Mouse (Mus musculus) brown adipose tissue, adult 24 weeks (tissue): ENCODE measurements at regions not wholly inside any gene's neighbourhood (a gene's known extent, or its start where the extent isn't known, plus 50 kb on each side); places are given as distances from the start of the nearest gene placed in this dataset.
"Not testable (repeated sequence)": the region's sequence is repeated elsewhere in the genome, so short reads cannot be mapped to it uniquely, and the experiment has no call there.

ENCODE experiments used
- H3K27ac ChIP-seq: fragments of 200-500 bp; replicated peaks from 2 replicates; pipeline ENCODE4 v1.5.1; 2012; ENCODE audit warnings: low read depth, mild to moderate bottlenecking, low read length
- H3K4me1 ChIP-seq: fragments of 200-500 bp; 2 replicates; pipeline ENCODE4 v1.6.1; 2012; ENCODE audit warnings: low read length, mixed read lengths; ENCODE audit not compliant: control insufficient read depth, insufficient read depth, insufficient read length
- H3K4me3 ChIP-seq: fragments of 200-500 bp; 2 replicates; pipeline ENCODE4 v1.5.1; 2012; ENCODE audit warnings: low read depth, mild to moderate bottlenecking, low read length, moderate library complexity; ENCODE audit not compliant: insufficient read depth

DNA sequence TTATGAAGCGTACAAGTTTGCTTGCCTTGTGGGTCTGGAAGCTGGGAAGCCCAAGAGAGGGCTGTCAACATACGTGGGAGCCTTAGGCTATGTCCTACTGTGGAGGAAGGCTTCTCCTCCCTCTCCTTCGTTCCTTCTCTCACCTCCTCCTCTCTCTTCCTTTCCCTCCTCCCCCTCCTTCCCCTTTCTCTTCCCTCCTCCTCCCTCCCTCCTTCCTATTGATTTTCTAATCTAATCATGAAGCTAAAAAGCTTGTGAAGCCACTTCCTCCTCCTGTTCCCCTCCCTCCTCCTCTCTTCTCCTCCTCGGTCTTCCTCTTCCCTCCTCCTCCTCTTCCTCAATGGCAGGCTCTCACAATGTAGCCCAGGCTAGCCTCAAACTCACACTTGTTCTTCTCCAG is 91.7 kb upstream of the Med13l start:
- no peak overlapping the region for H3K4me3 ChIP-seq
- H3K4me1 ChIP-seq: peaks cover 8% of the 10 kb centered on the region
- H3K27ac ChIP-seq: no peak overlapping the region

DNA sequence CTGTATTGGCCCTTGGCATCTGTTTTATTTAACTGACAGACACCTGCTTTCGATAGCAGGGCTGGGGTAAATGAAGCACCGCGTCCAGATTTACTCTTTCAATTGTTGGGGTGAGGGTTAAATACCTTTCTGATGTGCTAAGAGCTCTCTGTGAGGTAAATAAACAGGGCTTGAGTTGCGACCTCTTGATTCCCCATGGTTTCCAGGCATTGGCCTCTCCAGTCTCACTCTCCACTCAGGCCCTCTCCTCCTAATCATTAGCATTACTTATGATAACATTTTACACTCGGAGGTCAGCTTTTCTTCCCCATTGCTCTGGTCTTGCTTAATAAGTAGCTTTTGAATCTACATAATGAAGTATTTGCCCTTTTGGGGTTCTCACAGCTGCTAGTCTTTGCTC is 88.9 kb upstream of the Med13l start:
- H3K4me3 ChIP-seq: no peak overlapping the region
- H3K27ac ChIP-seq: no peak overlapping the region
- peaks cover 5% of the 10 kb centered on the region; the same call in 1 of the 2 replicates for H3K4me1 ChIP-seq

DNA sequence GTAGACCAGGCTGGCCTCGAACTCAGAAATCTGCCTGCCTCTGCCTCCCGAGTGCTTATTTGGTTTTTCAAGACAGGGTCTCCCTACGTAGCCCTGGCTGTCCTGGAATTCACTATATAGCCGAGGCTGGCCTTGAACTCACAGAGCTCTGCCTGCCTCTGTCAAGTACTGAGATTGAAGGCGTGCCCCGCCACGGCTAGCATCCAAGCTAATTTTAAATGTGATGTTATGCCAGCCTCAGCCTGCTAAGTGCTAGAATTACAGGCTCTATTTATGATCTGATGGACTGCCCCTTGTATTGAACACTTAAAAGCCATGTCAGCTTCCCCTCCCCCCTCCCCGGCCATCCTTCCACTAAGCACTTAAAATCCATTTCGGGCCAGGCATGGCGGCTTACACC is 88.2 kb upstream of the Med13l start:
- peaks cover 7% of the 10 kb centered on the region; the same call in 1 of the 2 replicates for H3K4me1 ChIP-seq
- H3K27ac ChIP-seq: no peak overlapping the region
- no peak overlapping the region for H3K4me3 ChIP-seq

DNA sequence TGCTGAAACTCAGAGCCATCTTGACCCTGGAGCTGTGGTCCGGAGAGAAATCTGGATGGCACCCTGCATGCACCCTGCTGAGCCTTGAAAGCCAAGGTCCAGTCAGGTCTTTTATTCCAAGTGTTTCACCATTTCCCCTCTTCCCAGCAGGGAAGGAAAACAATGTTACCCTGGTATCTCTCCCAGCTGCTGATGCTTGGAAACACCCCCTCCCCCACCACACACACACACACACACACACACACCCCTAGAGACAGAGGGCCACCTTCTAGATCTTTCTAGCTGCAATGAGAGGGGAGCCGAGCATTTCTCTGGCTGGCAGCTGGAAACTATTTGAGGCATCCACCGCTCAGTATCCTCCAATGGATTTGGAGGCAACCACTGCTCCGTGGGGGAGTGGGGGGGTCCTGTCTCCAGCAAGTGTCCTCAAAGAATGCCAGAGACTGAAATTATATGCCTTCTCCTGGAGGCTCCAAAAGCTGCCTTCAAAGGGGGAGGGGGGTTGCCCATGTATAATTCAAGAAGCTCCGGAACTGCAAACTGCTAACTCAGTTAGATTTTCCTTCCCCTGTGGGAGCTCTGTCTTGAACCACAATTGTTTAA is 87.2 kb upstream of the Med13l start:
- Histone ChIP-seq H3K4me3 (no peak overlapping the region), H3K27ac (no peak overlapping the region), H3K4me1 (peaks cover 10% of the 10 kb centered on the region; the same call in 1 of the 2 replicates)

DNA sequence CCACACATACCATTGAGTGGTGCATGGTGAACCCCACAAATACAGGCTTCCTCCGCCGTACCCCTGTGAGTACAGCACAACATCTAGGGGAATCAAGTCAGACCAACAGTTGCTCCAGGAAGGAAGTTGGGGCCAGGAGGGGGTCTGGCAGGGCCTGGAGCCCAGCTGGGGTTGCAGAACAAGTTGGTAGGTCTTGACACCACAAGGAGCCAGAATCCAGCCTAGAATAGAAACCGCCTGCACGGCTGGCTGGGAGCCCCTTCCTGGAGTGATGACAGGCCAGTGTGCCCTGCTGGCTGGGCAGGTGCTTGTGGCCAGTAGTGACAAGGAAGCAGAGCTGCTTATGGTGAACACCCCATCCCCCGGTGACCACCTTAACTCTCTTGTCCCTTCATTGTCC is 83.9 kb upstream of the Med13l start:
- H3K4me3 ChIP-seq: no peak overlapping the region
- peaks cover 10% of the 10 kb centered on the region; the same call in 1 of the 2 replicates for H3K4me1 ChIP-seq
- H3K27ac ChIP-seq: no peak overlapping the region

DNA sequence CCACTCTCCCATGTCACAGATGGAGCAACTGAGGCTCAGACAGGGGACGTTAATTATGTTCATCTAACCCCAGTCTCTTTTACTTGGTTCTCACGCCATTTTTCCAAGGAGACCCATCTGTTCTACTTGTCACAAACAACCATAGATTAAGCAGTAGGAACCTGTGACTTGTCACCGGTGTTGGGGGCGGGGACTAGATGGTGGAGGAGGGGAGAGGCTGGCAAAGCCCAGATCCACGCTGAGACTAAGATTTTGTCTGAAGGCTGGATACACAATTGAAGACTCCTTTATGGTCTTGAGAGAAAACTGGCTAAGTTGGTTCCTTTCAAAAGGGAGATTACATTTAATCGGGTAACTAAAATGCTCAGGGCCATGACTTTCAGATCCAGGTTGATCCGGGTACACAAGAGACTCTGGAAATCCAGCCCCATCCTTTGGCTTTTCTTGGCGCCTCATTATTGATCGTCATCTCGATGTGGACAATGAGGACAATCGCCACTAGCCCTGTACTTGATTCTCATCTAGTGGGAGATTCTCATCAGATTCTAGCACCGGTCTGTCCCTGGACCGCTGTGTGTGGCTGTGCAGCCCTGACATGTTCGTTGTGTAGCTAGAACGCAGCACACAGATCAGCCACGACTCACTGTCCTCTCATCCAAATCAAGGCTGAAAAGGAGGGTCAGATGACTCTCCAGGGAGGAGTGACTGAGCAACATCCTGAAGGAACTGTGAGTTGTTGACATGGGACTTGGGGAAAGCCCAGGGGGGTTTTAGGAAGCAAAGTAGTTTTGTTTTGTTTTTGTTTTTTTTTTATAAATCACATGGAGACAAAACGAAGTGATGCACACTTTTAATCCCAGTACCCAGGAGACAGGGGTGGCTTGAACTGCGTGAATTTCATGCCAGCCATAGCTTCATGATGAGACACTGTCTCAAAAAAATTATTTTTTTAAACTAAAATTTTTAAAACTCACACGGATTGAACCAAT is 83.1 kb upstream of the Med13l start:
- H3K27ac ChIP-seq: peak overlapping the region; percentile 29
- H3K4me1 ChIP-seq: peaks cover 10% of the 10 kb centered on the region; the same call in 1 of the 2 replicates
- no peak overlapping the region for H3K4me3 ChIP-seq

DNA sequence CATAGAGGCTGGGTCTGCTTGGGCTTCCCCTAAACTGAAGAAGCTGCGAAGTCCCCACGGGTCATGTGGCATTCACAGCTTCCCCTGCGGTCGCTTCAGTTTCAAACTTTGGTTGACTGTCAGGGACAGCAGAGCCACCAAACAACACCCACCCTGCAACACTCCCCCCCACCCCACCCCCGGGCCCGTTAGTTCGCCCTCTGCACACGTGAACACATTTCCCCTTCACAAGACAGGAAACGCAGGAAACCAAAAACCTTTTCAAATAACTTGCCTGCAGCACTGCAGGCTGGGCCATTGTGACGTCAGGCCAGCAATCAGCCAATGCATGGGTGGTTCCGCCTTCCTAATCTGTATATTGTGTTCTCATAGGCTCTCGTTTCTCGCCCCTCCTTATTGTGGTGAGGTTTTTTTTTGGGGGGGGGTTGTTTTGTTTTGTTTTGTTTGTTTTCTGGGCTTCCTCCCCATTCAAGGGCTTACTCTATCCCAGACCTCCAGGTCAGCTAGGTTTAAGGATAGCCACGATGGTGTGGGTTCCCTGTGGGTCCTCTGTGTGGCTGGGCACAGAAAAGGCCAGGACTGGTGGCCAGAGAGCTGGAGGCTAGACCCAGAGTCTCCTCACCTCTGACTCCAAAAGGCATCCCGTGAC is 82.2 kb upstream of the Med13l start:
- H3K4me3 ChIP-seq: peak overlapping the region; percentile 38
- peaks cover 12% of the 10 kb centered on the region; the same call in 1 of the 2 replicates for H3K4me1 ChIP-seq
- peak overlapping the region; percentile 69 for H3K27ac ChIP-seq

DNA sequence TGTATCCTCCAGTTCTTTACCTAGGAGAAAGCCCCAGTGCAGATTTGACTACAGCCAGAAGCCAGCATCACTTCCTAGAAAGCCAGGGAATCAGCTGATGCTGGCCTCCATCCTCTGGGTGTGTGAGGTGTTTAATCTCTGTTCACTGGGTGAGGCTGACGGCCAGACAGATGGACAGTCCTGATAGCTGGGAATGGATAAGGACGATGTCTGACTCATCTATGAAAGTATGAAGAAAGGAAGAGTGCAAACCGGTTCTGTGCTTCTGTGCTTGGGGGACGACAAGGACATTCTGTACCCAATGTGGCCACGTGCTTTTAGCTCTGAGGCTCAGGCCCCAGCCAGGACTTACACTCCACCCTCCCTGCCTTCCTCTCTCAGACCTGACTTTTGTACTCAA is 80.5 kb upstream of the Med13l start:
- H3K4me1 ChIP-seq: peaks cover 16% of the 10 kb centered on the region

DNA sequence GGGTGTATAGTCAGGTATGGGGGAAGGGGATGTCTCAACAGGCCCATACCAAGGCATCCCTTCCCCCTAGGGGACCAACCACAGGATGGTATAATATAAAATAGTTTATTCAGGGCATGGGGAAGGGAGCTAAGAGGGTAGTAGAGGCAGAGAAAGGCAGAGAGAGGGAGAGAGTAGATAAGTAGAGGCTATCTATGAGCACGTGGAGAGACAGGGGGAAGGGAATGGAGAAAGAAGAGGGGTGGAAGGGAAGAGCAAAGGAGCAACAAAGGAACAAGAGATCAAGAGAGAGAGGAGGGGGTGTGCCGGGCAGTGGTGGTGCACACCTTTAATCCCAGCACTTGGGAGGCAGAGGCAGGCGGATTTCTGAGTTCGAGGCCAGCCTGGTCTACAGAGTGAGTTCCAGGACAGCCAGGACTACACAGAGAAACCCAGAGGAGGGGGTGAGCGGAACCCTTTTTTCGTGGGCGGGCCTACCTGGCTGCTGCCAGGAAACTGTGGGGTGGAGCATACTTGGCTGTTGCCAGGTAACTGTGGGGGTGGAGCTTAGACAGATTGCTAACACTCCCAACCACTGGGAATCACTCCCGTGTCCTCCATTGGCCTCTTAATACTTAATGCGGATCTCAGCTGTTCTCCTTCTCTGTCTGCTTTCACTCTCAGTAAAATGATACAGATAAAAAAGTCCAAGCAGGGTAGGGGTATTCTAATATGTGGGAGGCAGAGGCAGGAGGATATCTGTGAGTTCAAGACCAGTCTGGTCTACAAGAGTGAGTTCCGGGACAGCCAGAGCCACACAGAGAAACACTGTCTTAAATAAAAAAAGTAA is 79.3 kb upstream of the Med13l start:
- Histone ChIP-seq H3K4me1 (peaks cover 16% of the 10 kb centered on the region), H3K4me3 (no peak overlapping the region), H3K27ac (no peak overlapping the region)

More for the DNA sequence above, 80.5 kb upstream of the Med13l start:
- Histone ChIP-seq H3K27ac (peak overlapping the region; percentile 21; the same call in 1 of the 2 replicates), H3K4me3 (no peak overlapping the region)

DNA sequence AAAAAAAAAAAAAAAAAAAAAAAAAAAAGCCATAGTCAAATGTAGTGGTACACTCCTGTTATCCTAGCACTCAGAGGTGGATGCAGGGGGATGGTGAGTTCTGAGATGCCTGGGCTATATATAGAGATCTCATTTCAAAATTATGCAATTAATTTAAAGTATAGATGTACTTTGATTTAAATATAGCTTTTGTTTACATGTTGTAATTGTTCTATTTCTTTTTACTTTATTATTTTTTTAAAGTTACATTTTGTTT is 78.8 kb upstream of the Med13l start:
- Histone ChIP-seq H3K27ac (no peak overlapping the region), H3K4me3 (no peak overlapping the region), H3K4me1 (peaks cover 13% of the 10 kb centered on the region)

DNA sequence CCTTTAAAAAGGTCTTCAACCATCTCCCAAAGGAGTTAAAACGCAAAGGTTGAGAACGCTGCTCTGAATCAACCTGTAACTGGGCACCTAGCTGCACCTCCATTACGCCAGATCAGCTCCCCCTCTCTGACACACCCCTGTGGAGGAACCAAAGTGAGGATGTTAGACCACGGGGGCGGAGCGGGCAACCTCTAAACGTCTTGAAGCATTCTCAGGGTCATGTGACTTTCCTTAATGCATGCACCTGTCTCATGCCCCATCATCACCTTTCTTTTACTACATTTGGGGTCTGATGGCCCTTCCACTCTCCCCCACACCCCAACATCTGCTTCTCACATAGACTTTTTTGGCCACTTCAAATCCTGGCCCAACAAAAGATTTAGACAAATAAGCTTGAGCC is 77.9 kb upstream of the Med13l start:
- no peak overlapping the region for H3K4me3 ChIP-seq
- peaks cover 7% of the 10 kb centered on the region for H3K4me1 ChIP-seq
- H3K27ac ChIP-seq: peak overlapping the region; percentile 70

DNA sequence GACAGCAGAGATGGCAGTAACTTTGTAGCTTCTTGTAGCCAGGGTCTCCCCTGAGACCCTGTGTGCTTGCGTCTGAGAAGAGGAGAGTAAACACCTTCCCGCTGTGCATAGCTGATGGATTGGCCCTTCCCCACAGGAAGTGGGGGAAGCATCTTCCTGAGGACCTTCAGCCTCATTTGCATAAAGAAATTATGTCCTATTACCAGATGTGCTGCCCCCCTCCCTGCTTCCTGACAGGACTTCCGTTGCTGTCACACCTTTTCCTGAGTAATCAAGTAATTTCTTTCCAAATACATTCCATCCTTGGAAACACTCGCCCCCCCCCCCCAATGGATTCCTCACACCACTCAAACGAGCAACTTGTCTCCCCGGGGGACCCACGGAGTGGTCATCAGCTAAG is 77.5 kb upstream of the Med13l start:
- H3K4me1 ChIP-seq: peaks cover 7% of the 10 kb centered on the region
- H3K27ac ChIP-seq: peak overlapping the region; percentile 83

DNA sequence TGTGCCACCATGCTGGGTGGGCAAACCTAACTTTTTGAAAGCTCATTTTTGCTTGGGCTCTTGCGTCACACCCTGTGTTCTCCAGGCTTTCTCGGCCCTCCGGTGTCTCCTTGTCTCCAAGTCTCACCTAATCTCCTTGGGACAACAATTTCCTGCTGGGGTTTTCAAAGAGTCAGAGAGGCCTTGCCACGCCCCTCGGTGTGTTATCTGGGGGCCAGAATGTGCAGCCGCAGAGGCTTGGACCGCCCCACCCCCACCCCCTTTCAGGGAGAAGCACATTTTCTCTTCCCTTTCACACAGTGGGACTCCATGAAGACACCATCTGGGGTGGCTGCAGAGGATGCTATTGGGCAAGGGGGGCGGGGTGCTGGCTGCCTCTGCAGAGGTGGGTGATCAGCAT is 76.9 kb upstream of the Med13l start:
- Histone ChIP-seq H3K4me1 (peaks cover 7% of the 10 kb centered on the region), H3K27ac (peak overlapping the region; percentile 83), H3K4me3 (no peak overlapping the region)

More for the DNA sequence above, 77.5 kb upstream of the Med13l start:
- no peak overlapping the region for H3K4me3 ChIP-seq

DNA sequence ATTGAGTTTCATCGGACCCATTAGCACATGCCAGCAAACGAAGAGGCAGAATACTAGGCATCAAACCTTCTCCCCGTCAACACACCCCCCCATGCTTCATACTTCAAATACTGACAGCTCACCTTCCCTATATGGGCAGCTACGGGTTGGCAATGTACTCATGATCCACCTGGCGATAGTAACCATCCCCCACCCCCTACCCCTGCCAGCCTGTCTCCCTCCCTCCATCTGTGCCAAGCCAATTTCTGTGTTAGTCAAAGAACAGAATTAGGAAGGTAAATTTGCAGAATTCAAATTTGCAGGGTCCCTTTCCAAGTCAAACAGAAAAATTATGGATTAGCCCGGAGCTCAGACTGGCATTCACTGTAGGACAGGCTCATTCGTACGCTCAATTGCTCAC is 75.3 kb upstream of the Med13l start:
- Histone ChIP-seq H3K4me1 (peaks cover 7% of the 10 kb centered on the region), H3K27ac (no peak overlapping the region), H3K4me3 (no peak overlapping the region)

DNA sequence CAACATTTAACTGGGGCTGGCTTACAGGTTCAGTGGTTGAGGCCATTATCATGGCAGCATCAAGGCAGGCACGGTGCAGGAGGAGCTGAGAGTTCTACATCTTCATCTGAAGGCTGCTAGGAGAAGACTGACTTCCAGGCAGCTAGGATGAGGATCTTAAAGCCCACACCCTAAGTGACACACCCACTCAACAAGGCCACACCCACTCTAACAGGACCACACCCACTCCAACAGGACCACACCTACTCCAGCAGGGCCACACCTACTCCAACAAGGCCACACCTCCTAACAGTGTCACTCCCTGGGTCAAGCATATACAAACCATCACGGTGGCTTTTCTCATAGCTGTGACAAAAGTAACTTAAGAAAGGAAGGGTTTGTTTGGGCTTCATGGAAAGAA is 68.0 kb upstream of the Med13l start:
- not testable (repeated sequence) for H3K4me3 ChIP-seq, H3K4me1 ChIP-seq, H3K27ac ChIP-seq
